38 mouse cellular contexts compared by ENCODE assay signal in the genomic region with DNA sequence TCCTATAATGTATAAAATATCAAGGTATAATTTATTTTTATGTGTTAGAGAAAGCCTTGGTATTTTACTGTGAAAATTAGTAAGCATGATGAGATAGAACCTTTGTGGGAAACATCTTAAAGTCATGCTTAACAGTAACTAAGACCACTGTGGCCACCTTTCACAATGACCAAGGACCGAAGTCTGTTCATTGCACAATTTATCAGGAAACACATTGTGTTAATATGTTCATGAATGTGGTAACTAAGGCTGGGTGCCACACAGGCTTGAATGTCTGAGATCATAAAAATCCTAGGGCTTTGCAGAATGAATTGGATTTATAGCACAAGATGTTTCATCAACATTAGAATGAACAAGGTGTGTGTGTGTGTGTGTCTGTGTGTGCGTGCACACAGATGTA. TPM values are rescaled to one million over a fixed set of nuclear protein-coding genes. Genes with fewer than 3 reads are reported as not detected.
"Had no signal": no experiment of that assay in that cellular context is flagged by ENCODE, and none has a peak within 500 bp of the region (broad histone marks: within the 10 kb centered on the region; RNA-seq: fewer than 3 reads in every experiment).

No protein-coding gene starts in this region.

- H3K9me3 ChIP-seq: hindbrain, embryonic 10.5 days; hindbrain, embryonic 12.5 days; intestine, embryonic 15.5 days; limb, embryonic 10.5 days; limb, embryonic 12.5 days; liver, embryonic 13.5 days had no signal

- H3K9ac ChIP-seq: hindbrain, embryonic 12.5 days; hindbrain, embryonic 14.5 days; intestine, embryonic 15.5 days; limb, embryonic 12.5 days; liver, embryonic 13.5 days had no signal

- H3K36me3 ChIP-seq: hindbrain, embryonic 10.5 days; hindbrain, embryonic 12.5 days; intestine, embryonic 15.5 days; limb, embryonic 10.5 days; limb, embryonic 12.5 days; liver, embryonic 13.5 days had no signal

- H3K4me2 ChIP-seq: heart, embryonic 11.5 days; hindbrain, embryonic 12.5 days; hindbrain, embryonic 14.5 days; intestine, embryonic 15.5 days; limb, embryonic 12.5 days; liver, embryonic 11.5 days; liver, embryonic 13.5 days had no signal

- DNase-seq: gastrocnemius, adult 2 months; gastrocnemius, postnatal 10 days; gastrocnemius, postnatal 25 days; heart, adult 11 months; heart, adult 2 months; heart, postnatal 10 days; heart, postnatal 4 days; kidney, adult 18-20 months; kidney, adult 8-10 months; kidney, postnatal 10 days; kidney, postnatal 25 days; liver; liver, embryonic 13.5 days had no signal

- H3K27ac ChIP-seq: gastrocnemius, adult 2 months; heart, adult 2 months; hindbrain, embryonic 10.5 days; hindbrain, embryonic 12.5 days; hindbrain, embryonic 14.5 days; intestine, embryonic 15.5 days; layer of hippocampus, adult 2 months; left cerebral cortex, adult 2 months; limb, embryonic 10.5 days; limb, embryonic 12.5 days; liver, embryonic 13.5 days had no signal

- H3K27me3 ChIP-seq: hindbrain, embryonic 12.5 days; intestine, embryonic 15.5 days; limb, embryonic 12.5 days; liver, embryonic 13.5 days had no signal

- ATAC-seq: hindbrain, embryonic 16.5 days; inflammation-experienced regulatory T-cells, adult 6 months; intestine, embryonic 15.5 days; intestine, postnatal 0 days had no signal

- H3K4me3 ChIP-seq: gastrocnemius, adult 2 months; heart, adult 2 months; hindbrain, embryonic 10.5 days; hindbrain, embryonic 12.5 days; intestine, embryonic 15.5 days; layer of hippocampus, adult 2 months; left cerebral cortex, adult 2 months; limb, embryonic 10.5 days; limb, embryonic 12.5 days; liver, embryonic 13.5 days had no signal

- H3K4me1 ChIP-seq: hindbrain, embryonic 10.5 days; hindbrain, embryonic 12.5 days; intestine, embryonic 15.5 days; limb, embryonic 10.5 days; limb, embryonic 12.5 days; liver, embryonic 13.5 days had no signal

RNA-seq across cellular contexts. Expression of a gene that starts 2.7 kb away (rescaled TPM):
- polyA plus RNA-seq: inflammation-experienced regulatory T-cells, adult 6 months had no signal

RNA-seq across cellular contexts. Expression of a gene that starts 19.1 kb away (rescaled TPM):
- total RNA-seq: gastrocnemius, adult 2 months; gastrocnemius, postnatal 10 days; gastrocnemius, postnatal 25 days; gastrocnemius, postnatal 4 days; heart, adult 2 months; heart, postnatal 10 days; heart, postnatal 25 days; heart, postnatal 4 days; layer of hippocampus, adult 2 months; layer of hippocampus, postnatal 10 days; layer of hippocampus, postnatal 25 days; left cerebral cortex, adult 2 months; left cerebral cortex, postnatal 14 days; left cerebral cortex, postnatal 36 days had no signal
- polyA plus RNA-seq: heart, adult 2 months; heart, embryonic 14.5 days; heart, embryonic 16.5 days; hindbrain, embryonic 10.5 days; hindbrain, embryonic 12.5 days; hindbrain, embryonic 14.5 days; hindbrain, embryonic 16.5 days; inflammation-experienced regulatory T-cells, adult 6 months; intestine, embryonic 15.5 days; intestine, postnatal 0 days; kidney, embryonic 14.5 days; kidney, embryonic 16.5 days; limb, embryonic 10.5 days; limb, embryonic 12.5 days; liver, embryonic 11.5 days; liver, embryonic 13.5 days had no signal

RNA-seq across cellular contexts. Expression of a gene that starts 24.8 kb away (rescaled TPM):
- total RNA-seq: gastrocnemius, adult 2 months; gastrocnemius, postnatal 10 days; gastrocnemius, postnatal 25 days; gastrocnemius, postnatal 4 days; heart, adult 2 months; heart, postnatal 10 days; heart, postnatal 25 days; heart, postnatal 4 days; layer of hippocampus, adult 2 months; layer of hippocampus, postnatal 10 days; layer of hippocampus, postnatal 25 days; left cerebral cortex, adult 2 months; left cerebral cortex, postnatal 14 days; left cerebral cortex, postnatal 36 days had no signal
- polyA plus RNA-seq: frontal cortex, adult 2 months; heart, adult 2 months; heart, embryonic 11.5 days; heart, embryonic 14.5 days; heart, embryonic 16.5 days; hindbrain, embryonic 10.5 days; hindbrain, embryonic 12.5 days; hindbrain, embryonic 14.5 days; hindbrain, embryonic 16.5 days; inflammation-experienced regulatory T-cells, adult 6 months; intestine, embryonic 15.5 days; intestine, postnatal 0 days; kidney, embryonic 14.5 days; kidney, embryonic 16.5 days; limb, embryonic 10.5 days; limb, embryonic 12.5 days; limb, embryonic 14.5 days; liver, embryonic 11.5 days; liver, embryonic 13.5 days had no signal

RNA-seq across cellular contexts. Expression of a gene that starts 33.5 kb away (rescaled TPM):
- total RNA-seq: gastrocnemius, adult 2 months; gastrocnemius, postnatal 10 days; gastrocnemius, postnatal 25 days; gastrocnemius, postnatal 4 days; heart, adult 2 months; heart, postnatal 10 days; heart, postnatal 25 days; heart, postnatal 4 days; layer of hippocampus, adult 2 months; layer of hippocampus, postnatal 10 days; layer of hippocampus, postnatal 25 days; left cerebral cortex, adult 2 months; left cerebral cortex, postnatal 14 days; left cerebral cortex, postnatal 36 days had no signal
- polyA plus RNA-seq: frontal cortex, adult 2 months; heart, adult 2 months; heart, embryonic 11.5 days; heart, embryonic 14.5 days; heart, embryonic 16.5 days; inflammation-experienced regulatory T-cells, adult 6 months; intestine, postnatal 0 days; limb, embryonic 14.5 days; liver, embryonic 13.5 days had no signal

RNA-seq across cellular contexts. Expression of a gene that starts 40.3 kb away (rescaled TPM):
- total RNA-seq: layer of hippocampus, adult 2 months; layer of hippocampus, postnatal 25 days; left cerebral cortex, postnatal 14 days; left cerebral cortex, postnatal 36 days had no signal
- polyA plus RNA-seq: hindbrain, embryonic 10.5 days; hindbrain, embryonic 12.5 days; limb, embryonic 12.5 days had no signal
